Mouse (Mus musculus) neural tube, embryonic 12.5 days (tissue): ENCODE results near the gene D230025D16Rik. TPM values are rescaled to one million over a fixed set of nuclear protein-coding genes. Genes with fewer than 3 reads are reported as not detected.
"Not testable (repeated sequence)": the region's sequence is repeated elsewhere in the genome, so short reads cannot be mapped to it uniquely, and the experiment has no call there.

ENCODE experiments used
- ATAC-seq: fragments of 200-750 bp; cut with Nextera tagmentation; 2 replicates; pipeline ENCODE4 v1.8.0; 2017; ENCODE audit warnings: low read depth, mild to moderate bottlenecking, moderate TSS enrichment, moderate library complexity; ENCODE audit not compliant: low FRiP score
- H3K27ac ChIP-seq: fragments of 300-500 bp; sonication (generic); 2 replicates; pipeline ENCODE4 v1.5.1; 2016
- H3K27me3 ChIP-seq: fragments of 300-500 bp; sonication (generic); replicated peaks from 2 replicates; pipeline ENCODE4 v1.6.1; 2016; ENCODE audit warnings: mild to moderate bottlenecking
- H3K36me3 ChIP-seq: fragments of 300-500 bp; sonication (generic); 2 replicates; pipeline ENCODE4 v1.6.1; 2016; ENCODE audit warnings: mild to moderate bottlenecking
- H3K4me1 ChIP-seq: fragments of 300-500 bp; sonication (generic); 2 replicates; pipeline ENCODE4 v1.6.1; 2016
- H3K4me2 ChIP-seq: fragments of 300-500 bp; sonication (generic); replicated peaks from 2 replicates; pipeline ENCODE4 v1.6.1; 2016; ENCODE audit warnings: mild to moderate bottlenecking
- H3K4me3 ChIP-seq: fragments of 300-500 bp; sonication (generic); 2 replicates; pipeline ENCODE4 v1.5.1; 2016
- H3K9ac ChIP-seq: fragments of 300-500 bp; sonication (generic); 2 replicates; pipeline ENCODE4 v1.6.1; 2016; ENCODE audit warnings: mild to moderate bottlenecking
- H3K9me3 ChIP-seq: fragments of 300-500 bp; sonication (generic); 2 replicates; pipeline ENCODE4 v1.6.1; 2016; ENCODE audit warnings: mild to moderate bottlenecking
- WGBS: fragments of 180-500 bp; shearing (Covaris S2); methylation state at CpG from one replicate; pipeline ENCODE4 v1.1.7; 2016; 5-methylcytosine and 5-hydroxymethylcytosine counted together
- polyA plus RNA-seq: library from polyadenylated mRNA; unstranded; fragments of >200 nt; fragmentation: Nextera tagmentation; extraction: Ambion mirVana; gene quantifications from 2 replicates; pipeline ENCODE4 v1.2.1, GENCODE M21; 2016

The D230025D16Rik gene
- polyA plus RNA-seq, 1 experiment from 2014 or later, result 27.1 TPM

GRCm38 (mm10) chr8:105289805-105290460, 65.0 kb downstream of the D230025D16Rik start, which contains the start of gene 4931428F04Rik:
Gene 4931428F04Rik (minus strand): TSS chr8:105289864.
- Histone ChIP-seq H3K4me1 (peaks cover 36% of the 10 kb centered on the region), H3K27ac (peak within 1 kb of the TSS; percentile 43), H3K36me3 (peaks cover 9% of the 10 kb centered on the region; the same call in 1 of the 2 replicates), H3K4me2 (peak within 1 kb of the TSS; percentile 80), H3K9me3 (no peaks in the 10 kb centered on the region), H3K27me3 (peaks cover 15% of the 10 kb centered on the region), H3K9ac (peak within 1 kb of the TSS; percentile 41), H3K4me3 (peak within 1 kb of the TSS; percentile 42)
- WGBS, result 2% methylated on average over 43 of the region's 43 CpGs
- peak; percentile 33 for ATAC-seq

- no peak for ATAC-seq
- Histone ChIP-seq H3K9me3 (no peaks in the 10 kb centered on the region), H3K9ac (peak overlapping the region; percentile 41; the same call in 1 of the 2 replicates), H3K27me3 (peaks cover 18% of the 10 kb centered on the region), H3K36me3 (peaks cover under 1% of the 10 kb centered on the region; the same call in 1 of the 2 replicates), H3K4me3 (peak overlapping the region; percentile 42), H3K27ac (no peak overlapping the region), H3K4me2 (peak overlapping the region; percentile 80), H3K4me1 (peaks cover 33% of the 10 kb centered on the region)
- 7% methylated on average over 31 of the region's 31 CpGs for WGBS
Observed at GRCm38 (mm10) chr8:105290554-105291314, 65.8 kb downstream of the D230025D16Rik start.

- H3K27me3 ChIP-seq, result peaks cover 18% of the 10 kb centered on the region
- H3K36me3 ChIP-seq, H3K4me2 ChIP-seq, H3K9me3 ChIP-seq, ATAC-seq, H3K27ac ChIP-seq, H3K9ac ChIP-seq, H3K4me3 ChIP-seq: not testable (repeated sequence)
- peaks cover 30% of the 10 kb centered on the region for H3K4me1 ChIP-seq
- 88% methylated on average over 8 of the region's 8 CpGs for WGBS
Observed at GRCm38 (mm10) chr8:105291364-105291763, 66.4 kb downstream of the D230025D16Rik start.

- H3K9ac ChIP-seq, ATAC-seq, H3K9me3 ChIP-seq, H3K4me2 ChIP-seq, H3K27ac ChIP-seq, H3K36me3 ChIP-seq, H3K4me3 ChIP-seq: not testable (repeated sequence)
- WGBS, result 69% methylated on average over 3 of the region's 3 CpGs
- H3K4me1 ChIP-seq, result peaks cover 26% of the 10 kb centered on the region
- H3K27me3 ChIP-seq, result peaks cover 18% of the 10 kb centered on the region
Observed at GRCm38 (mm10) chr8:105291802-105292201, 66.9 kb downstream of the D230025D16Rik start.

GRCm38 (mm10) chr8:105292471-105292870, 67.5 kb downstream of the D230025D16Rik start:
- Histone ChIP-seq H3K4me1 (peaks cover 24% of the 10 kb centered on the region), H3K4me2 (no peak overlapping the region), H3K9ac (no peak overlapping the region), H3K27ac (no peak overlapping the region), H3K36me3 (no peaks in the 10 kb centered on the region), H3K9me3 (no peaks in the 10 kb centered on the region), H3K27me3 (peaks cover 18% of the 10 kb centered on the region), H3K4me3 (no peak overlapping the region)
- no peak for ATAC-seq
- 83% methylated on average over 7 of the region's 7 CpGs for whole genome bisulfite sequencing

GRCm38 (mm10) chr8:105293405-105293804, 68.5 kb downstream of the D230025D16Rik start:
- no peak overlapping the region for H3K9ac ChIP-seq
- H3K36me3 ChIP-seq, result no peaks in the 10 kb centered on the region
- ATAC-seq, result no peak
- H3K4me3 ChIP-seq, result no peak overlapping the region
- no peak overlapping the region for H3K4me2 ChIP-seq
- no peak overlapping the region for H3K27ac ChIP-seq
- H3K27me3 ChIP-seq, result peaks cover 18% of the 10 kb centered on the region
- H3K4me1 ChIP-seq, result peaks cover 23% of the 10 kb centered on the region
- WGBS, result 68% methylated on average over 18 of the region's 19 CpGs
- H3K9me3 ChIP-seq, result no peaks in the 10 kb centered on the region

- H3K4me3 ChIP-seq, result no peak overlapping the region
- peaks cover 25% of the 10 kb centered on the region for H3K4me1 ChIP-seq
- peaks cover 5% of the 10 kb centered on the region for H3K36me3 ChIP-seq
- H3K27me3 ChIP-seq, result peaks cover 18% of the 10 kb centered on the region
- peak overlapping the region; percentile 1; the same call in 1 of the 2 replicates for H3K4me2 ChIP-seq
- H3K9ac ChIP-seq, result no peak overlapping the region
- H3K27ac ChIP-seq, result no peak overlapping the region
- no peaks in the 10 kb centered on the region for H3K9me3 ChIP-seq
- WGBS, result 70% methylated on average over 9 of the region's 9 CpGs
- no peak for ATAC-seq
Observed at GRCm38 (mm10) chr8:105294776-105295175, 69.8 kb downstream of the D230025D16Rik start.

- 75% methylated on average over 11 of the region's 11 CpGs for WGBS
- peaks cover 9% of the 10 kb centered on the region for H3K36me3 ChIP-seq
- H3K27ac ChIP-seq, result no peak overlapping the region
- peak overlapping the region; percentile 1; the same call in 1 of the 2 replicates for H3K4me2 ChIP-seq
- peaks cover 13% of the 10 kb centered on the region for H3K27me3 ChIP-seq
- no peak overlapping the region for H3K4me3 ChIP-seq
- peaks cover 20% of the 10 kb centered on the region for H3K4me1 ChIP-seq
- no peak for ATAC-seq
- H3K9ac ChIP-seq, result no peak overlapping the region
- H3K9me3 ChIP-seq, result no peaks in the 10 kb centered on the region
Observed at GRCm38 (mm10) chr8:105295256-105295655, 70.3 kb downstream of the D230025D16Rik start.

GRCm38 (mm10) chr8:105295895-105296573, 71.1 kb downstream of the D230025D16Rik start, which contains the start of gene Exoc3l:
Gene Exoc3l (minus strand): TSS chr8:105296101.
- peak within 1 kb of the TSS; percentile 92 for H3K4me2 ChIP-seq
- peaks cover 13% of the 10 kb centered on the region for H3K4me1 ChIP-seq
- ATAC-seq, result no peak
- no peaks in the 10 kb centered on the region for H3K9me3 ChIP-seq
- no peak within 1 kb of the TSS for H3K4me3 ChIP-seq
- 0 out of 2 replicates have a peak, but pooled peaks cover 7% of the 10 kb centered on the region for H3K27me3 ChIP-seq
- no peak within 1 kb of the TSS for H3K27ac ChIP-seq
- H3K36me3 ChIP-seq, result peaks cover 17% of the 10 kb centered on the region
- 62% methylated on average over 11 of the region's 11 CpGs for WGBS
- H3K9ac ChIP-seq, result no peak within 1 kb of the TSS

GRCm38 (mm10) chr8:105297511-105298192, 72.7 kb downstream of the D230025D16Rik start, which contains the start of gene E2f4:
Gene E2f4 (plus strand): TSS chr8:105297663.
- peak; percentile 94 for ATAC-seq
- Histone ChIP-seq H3K4me3 (peak within 1 kb of the TSS; percentile 90), H3K4me2 (peak within 1 kb of the TSS; percentile 92), H3K4me1 (peaks cover 13% of the 10 kb centered on the region), H3K9ac (peak within 1 kb of the TSS; percentile 83), H3K9me3 (no peaks in the 10 kb centered on the region), H3K27ac (no peak within 1 kb of the TSS), H3K27me3 (0 out of 2 replicates have a peak, but pooled peaks cover 7% of the 10 kb centered on the region), H3K36me3 (peaks cover 31% of the 10 kb centered on the region)
- under 1% methylated on average over 58 of the region's 58 CpGs for WGBS
